Mouse (Mus musculus): Measurements from ENCODE around the gene Cgref1.

- TF ChIP-seq POLR2A (IDR thresholded peaks at IDR 0.05; ENCODE audit: control insufficient read depth, low read depth, low read length) (no peak), CTCF (IDR thresholded peaks at IDR 0.05; ENCODE audit: control insufficient read depth, insufficient read depth, insufficient replicate concordance, low read depth, low read length) (no peak)
These were observed 20.8 kb upstream of the Cgref1 start for GRCm38 (mm10) chr5:30966189-30966588.

All from testis, adult 2 months (tissue).